Mouse (Mus musculus): ENCODE results near the gene Slc22a23. TPM values are rescaled to one million over a fixed set of nuclear protein-coding genes. Genes with fewer than 3 reads are reported as not detected.

The Slc22a23 gene
- polyA plus RNA-seq, 1 experiment from 2014 or later = 5.5 TPM

- Histone ChIP-seq H3K9me3 (no peaks in the 10 kb centered on the region), H3K4me1 (peaks cover 5% of the 10 kb centered on the region; the same call in 1 of the 2 replicates), H3K27me3 (replicated peaks) (no peaks in the 10 kb centered on the region), H3K36me3 (no peaks in the 10 kb centered on the region), H3K9ac (no peak overlapping the region), H3K4me2 (no peak overlapping the region), H3K4me3 (no peak overlapping the region), H3K27ac (replicated peaks) (no peak overlapping the region)
- no peak for ATAC-seq (ENCODE audit: extremely low read depth, insufficient number of reproducible peaks, low FRiP score, low TSS enrichment)
- 79% methylated on average over 1 of the region's 1 CpGs for WGBS
These were observed 20.2 kb upstream of the Slc22a23 start for GRCm38 (mm10) chr13:34365226-34365625.

- Histone ChIP-seq H3K9ac (no peak overlapping the region), H3K36me3 (no peaks in the 10 kb centered on the region), H3K27ac (replicated peaks) (no peak overlapping the region), H3K4me3 (no peak overlapping the region), H3K9me3 (no peaks in the 10 kb centered on the region), H3K4me2 (no peak overlapping the region), H3K4me1 (no peaks in the 10 kb centered on the region), H3K27me3 (replicated peaks) (no peaks in the 10 kb centered on the region)
- 75% methylated on average over 5 of the region's 5 CpGs for WGBS
- no peak for ATAC-seq (ENCODE audit: extremely low read depth, insufficient number of reproducible peaks, low FRiP score, low TSS enrichment)
These were observed 10.7 kb upstream of the Slc22a23 start for GRCm38 (mm10) chr13:34355656-34356055.

- no peak for ATAC-seq (ENCODE audit: extremely low read depth, insufficient number of reproducible peaks, low FRiP score, low TSS enrichment)
These were observed 10.0 kb upstream of the Slc22a23 start for GRCm38 (mm10) chr13:34354830-34355624.

DNA sequence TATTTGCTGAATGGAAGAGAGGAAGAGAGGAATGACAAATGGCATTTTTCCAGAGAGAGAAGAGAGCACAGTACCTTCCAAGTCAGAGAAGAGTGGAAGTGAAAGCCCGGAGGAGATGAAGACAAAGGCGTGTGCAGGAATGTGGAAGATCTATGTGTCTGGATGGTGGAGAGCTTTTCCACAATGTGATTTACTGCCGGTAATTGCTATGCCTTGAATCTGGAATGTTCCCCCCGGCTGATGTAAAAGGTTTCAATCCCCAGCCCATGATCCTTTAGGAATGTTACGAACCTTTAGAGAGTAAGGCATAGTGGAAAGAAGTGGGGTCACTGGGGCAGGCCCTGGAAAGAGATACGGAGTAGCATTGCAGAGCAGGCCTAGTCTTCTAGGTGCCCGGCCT is 8.3 kb upstream of the Slc22a23 start:
- Histone ChIP-seq H3K4me1 (peaks cover 5% of the 10 kb centered on the region), H3K4me2 (no peak overlapping the region), H3K9me3 (no peaks in the 10 kb centered on the region), H3K36me3 (no peaks in the 10 kb centered on the region), H3K9ac (no peak overlapping the region), H3K4me3 (no peak overlapping the region), H3K27ac (replicated peaks) (no peak overlapping the region), H3K27me3 (replicated peaks) (no peaks in the 10 kb centered on the region)
- ATAC-seq (ENCODE audit: extremely low read depth, insufficient number of reproducible peaks, low FRiP score, low TSS enrichment) = no peak
- 73% methylated on average over 7 of the region's 7 CpGs for WGBS

More at GRCm38 (mm10) chr13:34354830-34355624, 10.0 kb upstream of the Slc22a23 start:
- no peaks in the 10 kb centered on the region for H3K27me3 ChIP-seq (replicated peaks)
- H3K36me3 ChIP-seq = no peaks in the 10 kb centered on the region
- no peak overlapping the region for H3K9ac ChIP-seq
- no peak overlapping the region for H3K4me2 ChIP-seq
- no peaks in the 10 kb centered on the region for H3K9me3 ChIP-seq
- no peak overlapping the region for H3K4me3 ChIP-seq
- WGBS = 75% methylated on average over 10 of the region's 10 CpGs
- H3K27ac ChIP-seq (replicated peaks) = no peak overlapping the region
- H3K4me1 ChIP-seq = no peaks in the 10 kb centered on the region

GRCm38 (mm10) chr13:34351437-34351836 is 6.5 kb upstream of the Slc22a23 start:
- no peak overlapping the region for H3K9ac ChIP-seq
- no peak for ATAC-seq (ENCODE audit: extremely low read depth, insufficient number of reproducible peaks, low FRiP score, low TSS enrichment)
- H3K9me3 ChIP-seq = no peaks in the 10 kb centered on the region
- H3K27me3 ChIP-seq (replicated peaks) = no peaks in the 10 kb centered on the region
- no peak overlapping the region for H3K27ac ChIP-seq (replicated peaks)
- no peaks in the 10 kb centered on the region for H3K36me3 ChIP-seq
- H3K4me2 ChIP-seq = no peak overlapping the region
- H3K4me1 ChIP-seq = peaks cover 23% of the 10 kb centered on the region
- H3K4me3 ChIP-seq = no peak overlapping the region

DNA sequence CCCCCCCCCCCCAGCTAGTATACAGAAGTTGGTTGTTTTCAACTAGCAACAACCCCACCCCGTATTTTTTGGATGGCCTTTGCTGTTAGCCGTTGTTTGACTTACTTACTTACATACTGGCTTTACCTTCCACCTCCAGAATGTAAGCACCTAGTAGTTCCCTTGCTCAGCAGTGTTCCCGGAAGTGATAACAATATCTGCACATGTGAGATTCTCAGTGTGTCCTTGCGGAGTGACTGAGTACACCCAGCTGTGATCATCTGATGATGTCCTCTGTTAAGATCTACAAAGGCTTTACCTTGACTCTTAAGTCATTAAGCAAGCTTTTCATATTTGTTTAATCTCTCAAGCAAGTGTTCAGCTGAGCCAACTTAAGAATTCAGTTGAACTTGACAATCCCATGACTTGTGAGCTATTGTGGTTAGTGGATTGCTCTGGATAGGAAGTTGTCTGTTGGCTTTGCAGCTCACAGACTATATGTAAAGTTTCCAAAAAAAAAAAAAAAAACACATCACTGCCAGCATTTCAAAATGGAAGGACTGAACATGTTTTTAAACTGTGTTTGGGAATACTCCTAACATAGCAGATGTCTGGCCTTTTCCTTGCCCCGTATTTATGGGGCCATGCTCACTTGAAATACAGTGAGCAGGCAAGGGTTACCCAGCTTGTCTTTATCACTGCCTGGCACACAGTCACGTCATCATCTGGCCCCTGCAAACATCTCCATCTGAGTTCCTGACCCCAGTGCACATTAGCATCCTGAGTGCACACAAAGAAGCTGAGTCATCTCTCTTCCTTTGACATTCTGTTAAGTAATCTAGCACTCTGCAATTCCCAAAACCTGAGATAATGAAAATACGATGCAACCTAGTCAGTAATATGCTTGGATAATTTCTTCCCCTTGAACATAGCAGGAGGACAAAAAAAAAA is 3.2 kb upstream of the Slc22a23 start:
- peak overlapping the region; percentile 99; the same call in 1 of the 2 replicates for H3K4me2 ChIP-seq
- no peak for ATAC-seq (ENCODE audit: extremely low read depth, insufficient number of reproducible peaks, low FRiP score, low TSS enrichment)
- no peak overlapping the region for H3K4me3 ChIP-seq
- no peaks in the 10 kb centered on the region for H3K36me3 ChIP-seq
- 23% methylated on average over 7 of the region's 7 CpGs for WGBS
- no peaks in the 10 kb centered on the region for H3K9me3 ChIP-seq
- peaks cover 45% of the 10 kb centered on the region for H3K4me1 ChIP-seq
- peak overlapping the region; percentile 42; the same call in 1 of the 2 replicates for H3K27ac ChIP-seq (replicated peaks)
- peaks cover 7% of the 10 kb centered on the region; the same call in 1 of the 2 replicates for H3K27me3 ChIP-seq (replicated peaks)
- H3K9ac ChIP-seq = no peak overlapping the region

DNA sequence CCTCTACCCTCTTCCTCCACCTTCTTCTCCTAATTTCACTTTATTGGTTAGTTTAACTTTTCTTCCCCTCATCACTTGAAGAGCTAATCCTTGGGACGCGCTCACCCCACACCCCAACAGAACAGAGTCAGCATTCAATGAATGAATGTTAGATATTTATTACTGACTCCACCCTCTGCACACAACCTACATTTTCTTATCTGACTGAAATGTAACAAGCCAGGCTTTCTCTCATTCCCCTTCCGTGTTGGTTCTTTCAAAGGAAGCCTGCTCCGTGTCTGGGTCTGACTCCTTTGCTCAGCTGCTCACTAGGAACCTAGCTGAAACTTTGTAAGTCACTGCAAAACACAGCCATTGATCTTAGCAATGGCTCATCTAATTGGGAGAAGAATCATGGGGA is 1.8 kb upstream of the Slc22a23 start:
- peaks cover 53% of the 10 kb centered on the region for H3K4me1 ChIP-seq

DNA sequence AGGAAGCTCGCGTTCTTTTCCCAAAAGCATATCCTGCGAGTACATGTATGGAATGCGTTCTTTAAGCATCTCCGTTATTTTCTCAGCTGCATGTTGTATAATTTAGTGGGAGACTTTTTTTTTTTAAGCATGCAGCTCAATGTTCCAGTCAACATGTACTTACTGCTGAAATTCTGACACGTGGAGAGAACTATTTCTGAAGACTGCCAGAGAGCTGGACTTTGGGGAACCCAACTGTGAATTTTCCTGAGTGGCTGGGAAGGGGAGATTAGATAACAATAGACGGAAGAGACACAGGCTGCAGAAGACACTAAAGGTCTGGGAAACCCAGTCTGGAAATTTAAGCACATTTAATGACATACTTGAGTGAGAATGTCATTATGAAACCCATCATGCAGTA is 1.3 kb upstream of the Slc22a23 start:
- Histone ChIP-seq H3K9ac (peak overlapping the region; percentile 95; the same call in 1 of the 2 replicates), H3K4me3 (peak overlapping the region; percentile 85), H3K27ac (replicated peaks) (peak overlapping the region; percentile 78; the same call in 1 of the 2 replicates), H3K36me3 (no peaks in the 10 kb centered on the region), H3K27me3 (replicated peaks) (peaks cover 18% of the 10 kb centered on the region; the same call in 1 of the 2 replicates), H3K9me3 (no peaks in the 10 kb centered on the region), H3K4me1 (peaks cover 56% of the 10 kb centered on the region), H3K4me2 (peak overlapping the region; percentile 99)
- ATAC-seq (ENCODE audit: extremely low read depth, insufficient number of reproducible peaks, low FRiP score, low TSS enrichment) = no peak
- 25% methylated on average over 7 of the region's 7 CpGs for WGBS

More for the DNA sequence above, 1.8 kb upstream of the Slc22a23 start:
- ATAC-seq (ENCODE audit: extremely low read depth, insufficient number of reproducible peaks, low FRiP score, low TSS enrichment) = no peak
- Histone ChIP-seq H3K27ac (replicated peaks) (no peak overlapping the region; the same call in 1 of the 2 replicates), H3K36me3 (no peaks in the 10 kb centered on the region), H3K4me2 (peak overlapping the region; percentile 99), H3K9me3 (no peaks in the 10 kb centered on the region), H3K9ac (no peak overlapping the region), H3K27me3 (replicated peaks) (peaks cover 15% of the 10 kb centered on the region; the same call in 1 of the 2 replicates), H3K4me3 (no peak overlapping the region)
- WGBS = 38% methylated on average over 4 of the region's 4 CpGs

GRCm38 (mm10) chr13:34344376-34345127 is 430 bp downstream of the Slc22a23 start:
- under 1% methylated on average over 84 of the region's 101 CpGs for WGBS
- Histone ChIP-seq H3K4me2 (peak overlapping the region; percentile 99), H3K4me1 (peaks cover 60% of the 10 kb centered on the region), H3K27ac (replicated peaks) (peak overlapping the region; percentile 78), H3K4me3 (peak overlapping the region; percentile 85), H3K9me3 (no peaks in the 10 kb centered on the region), H3K27me3 (replicated peaks) (peaks cover 18% of the 10 kb centered on the region; the same call in 1 of the 2 replicates), H3K36me3 (no peaks in the 10 kb centered on the region), H3K9ac (peak overlapping the region; percentile 95)
- peak; percentile 40 for ATAC-seq (ENCODE audit: extremely low read depth, insufficient number of reproducible peaks, low FRiP score, low TSS enrichment)

- H3K27me3 ChIP-seq (replicated peaks) = peaks cover 18% of the 10 kb centered on the region; the same call in 1 of the 2 replicates
- ATAC-seq (ENCODE audit: extremely low read depth, insufficient number of reproducible peaks, low FRiP score, low TSS enrichment) = 0 out of 2 replicates have a peak, but pooled peaks have one; percentile 3
- H3K9ac ChIP-seq = peak overlapping the region; percentile 95
- peak overlapping the region; percentile 85 for H3K4me3 ChIP-seq
- H3K4me1 ChIP-seq = peaks cover 60% of the 10 kb centered on the region
- H3K4me2 ChIP-seq = peak overlapping the region; percentile 99
- H3K9me3 ChIP-seq = no peaks in the 10 kb centered on the region
- WGBS = under 1% methylated on average over 31 of the region's 31 CpGs
- no peaks in the 10 kb centered on the region for H3K36me3 ChIP-seq
- H3K27ac ChIP-seq (replicated peaks) = peak overlapping the region; percentile 78
These were observed 1.1 kb downstream of the Slc22a23 start for GRCm38 (mm10) chr13:34343719-34344375.
